Mouse (Mus musculus) small intestine, adult 2 months (tissue): ENCODE data around the gene Cdc73. TPM values are rescaled to one million over a fixed set of nuclear protein-coding genes. Genes with fewer than 3 reads are reported as not detected.
"Not testable (repeated sequence)": the region's sequence is repeated elsewhere in the genome, so short reads cannot be mapped to it uniquely, and the experiment has no call there.

Experiments used
- H3K27ac ChIP-seq: fragments of 200-500 bp; 2 replicates; pipeline ENCODE4 v1.5.1; 2012; ENCODE audit warnings: low read depth, low read length, control low read depth, inconsistent platforms; ENCODE audit not compliant: insufficient read depth
- H3K27me3 ChIP-seq: fragments of 200-500 bp; 2 replicates; pipeline ENCODE4 v1.6.1; 2012; ENCODE audit warnings: mild to moderate bottlenecking, moderate library complexity, low read length, inconsistent platforms; ENCODE audit not compliant: control insufficient read depth, insufficient read depth
- H3K36me3 ChIP-seq: fragments of 200-500 bp; 2 replicates; pipeline ENCODE4 v1.6.1; 2012; ENCODE audit warnings: mild to moderate bottlenecking, low read length, control low read depth, inconsistent platforms; ENCODE audit not compliant: control insufficient read depth, insufficient read depth
- H3K4me1 ChIP-seq: fragments of 200-500 bp; 2 replicates; pipeline ENCODE4 v1.6.1; 2012; ENCODE audit warnings: low read length, inconsistent platforms, mixed read lengths; ENCODE audit not compliant: control insufficient read depth, insufficient read depth, insufficient read length
- H3K4me3 ChIP-seq: fragments of 200-500 bp; 2 replicates; pipeline ENCODE4 v1.5.1; 2012; ENCODE audit warnings: low read depth, mild to moderate bottlenecking, control low read depth, inconsistent platforms, low read length, moderate library complexity
- CTCF ChIP-seq: fragments of 200-500 bp; IDR thresholded peaks from 2 replicates; pipeline ENCODE4 v1.5.1; 2012; ENCODE audit warnings: low read depth, mild to moderate bottlenecking, control low read depth, inconsistent platforms, low read length, moderate library complexity, mixed read lengths; ENCODE audit not compliant: insufficient replicate concordance, insufficient read length; ENCODE audit errors: extremely low read depth
- POLR2A ChIP-seq: fragments of 200-500 bp; IDR thresholded peaks from 2 replicates; pipeline ENCODE4 v1.6.1; 2012; ENCODE audit warnings: low read depth, mild to moderate bottlenecking, control low read depth, inconsistent platforms, low read length, moderate library complexity
- WGBS: fragments of 180-500 bp; shearing (Covaris S2); methylation state at CpG from one replicate; pipeline ENCODE4 v1.1.7; 2018; 5-methylcytosine and 5-hydroxymethylcytosine counted together
- polyA plus RNA-seq: library from polyadenylated mRNA; depleted of rRNA; stranded (reverse); fragments of >200 nt; gene quantifications from 2 replicates; pipeline ENCODE4 v1.2.3, GENCODE M21; 2012

Gene Cdc73
- polyA plus RNA-seq, 1 experiment = 0.44 TPM

GRCm38 (mm10) chr1:143675734-143676361, 26.8 kb downstream of the Cdc73 start:
- WGBS = 90% methylated on average over 4 of the region's 4 CpGs
- H3K27ac ChIP-seq = no peak overlapping the region
- no peaks in the 10 kb centered on the region for H3K4me1 ChIP-seq
- TF ChIP-seq POLR2A = no peak
- no peak for TF ChIP-seq CTCF
- H3K27me3 ChIP-seq = no peaks in the 10 kb centered on the region
- H3K4me3 ChIP-seq = no peak overlapping the region
- H3K36me3 ChIP-seq = peaks cover 22% of the 10 kb centered on the region

DNA sequence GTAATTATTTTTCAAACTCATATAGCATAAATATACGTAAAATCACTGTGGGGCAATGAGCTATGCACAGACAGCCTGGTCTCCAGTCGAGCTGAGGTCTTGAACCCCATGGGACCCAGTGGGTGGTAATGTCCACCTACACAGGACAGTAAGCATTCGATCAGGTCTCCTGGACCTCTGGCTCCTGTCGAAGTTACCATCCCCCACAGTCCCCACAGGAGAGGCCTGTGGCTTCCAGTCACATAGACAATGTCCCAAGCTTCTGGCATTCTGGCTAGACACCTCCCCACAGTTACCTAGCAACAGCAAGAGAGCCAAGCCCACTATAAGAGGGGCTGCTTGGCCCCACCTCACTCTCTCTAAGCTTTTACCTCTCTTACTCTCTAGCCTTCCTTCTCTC, 37.9 kb downstream of the Cdc73 start:
- whole genome bisulfite sequencing = 93% methylated on average over 4 of the region's 4 CpGs
- not testable (repeated sequence) for H3K27ac ChIP-seq

DNA sequence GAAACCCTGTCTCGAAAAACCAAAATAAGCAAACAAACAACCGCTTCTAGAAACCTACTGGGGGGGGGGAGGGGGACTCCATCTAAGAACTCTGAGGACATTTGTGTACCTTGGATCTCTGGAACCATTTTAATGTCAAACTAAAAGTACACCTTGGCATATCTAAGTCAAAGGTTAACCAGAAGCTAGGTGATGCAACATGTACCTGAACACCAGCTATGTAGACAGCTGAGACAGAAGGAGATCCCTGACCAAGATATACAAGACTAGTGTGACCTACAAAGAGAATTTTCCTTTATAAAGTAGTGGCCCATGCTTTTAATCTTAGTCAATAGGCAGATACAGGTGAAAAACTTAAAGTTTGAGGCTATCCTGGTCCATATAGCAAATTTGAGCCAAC, 39.5 kb downstream of the Cdc73 start:
- no peak for TF ChIP-seq CTCF
- TF ChIP-seq POLR2A = no peak
- H3K4me1 ChIP-seq = no peaks in the 10 kb centered on the region
- no peak overlapping the region for H3K4me3 ChIP-seq
- WGBS = 85% methylated on average over 2 of the region's 2 CpGs
- no peak overlapping the region for H3K27ac ChIP-seq
- peaks cover 12% of the 10 kb centered on the region for H3K36me3 ChIP-seq
- H3K27me3 ChIP-seq = no peaks in the 10 kb centered on the region

More for the DNA sequence above, 37.9 kb downstream of the Cdc73 start:
- H3K36me3 ChIP-seq = peaks cover 14% of the 10 kb centered on the region
- not testable (repeated sequence) for H3K27me3 ChIP-seq, H3K4me3 ChIP-seq, H3K4me1 ChIP-seq

DNA sequence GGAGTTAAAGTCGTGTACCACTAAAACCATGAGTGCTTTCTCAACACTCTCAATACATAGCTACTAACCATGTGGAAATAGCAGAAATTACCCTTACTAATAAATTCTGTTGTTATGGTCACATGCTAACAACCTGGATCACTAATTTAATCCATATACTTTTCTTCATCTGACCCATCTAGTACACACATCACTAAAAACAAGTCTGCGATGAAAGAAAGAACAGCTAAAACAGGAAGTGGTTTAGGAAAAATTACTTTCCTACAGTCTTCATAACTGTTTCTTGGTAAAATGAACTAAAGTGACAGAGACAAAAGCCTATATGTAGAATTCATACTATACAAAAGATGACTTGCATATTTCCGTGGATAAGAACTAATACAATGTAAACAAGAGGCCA, 49.0 kb downstream of the Cdc73 start:
- H3K27ac ChIP-seq = no peak overlapping the region
- H3K4me1 ChIP-seq = no peaks in the 10 kb centered on the region
- WGBS = 72% methylated on average over 3 of the region's 3 CpGs
- no peak overlapping the region for H3K4me3 ChIP-seq
- TF ChIP-seq CTCF (no peak), POLR2A (no peak)
- H3K36me3 ChIP-seq = peaks cover 13% of the 10 kb centered on the region
- no peaks in the 10 kb centered on the region for H3K27me3 ChIP-seq

DNA sequence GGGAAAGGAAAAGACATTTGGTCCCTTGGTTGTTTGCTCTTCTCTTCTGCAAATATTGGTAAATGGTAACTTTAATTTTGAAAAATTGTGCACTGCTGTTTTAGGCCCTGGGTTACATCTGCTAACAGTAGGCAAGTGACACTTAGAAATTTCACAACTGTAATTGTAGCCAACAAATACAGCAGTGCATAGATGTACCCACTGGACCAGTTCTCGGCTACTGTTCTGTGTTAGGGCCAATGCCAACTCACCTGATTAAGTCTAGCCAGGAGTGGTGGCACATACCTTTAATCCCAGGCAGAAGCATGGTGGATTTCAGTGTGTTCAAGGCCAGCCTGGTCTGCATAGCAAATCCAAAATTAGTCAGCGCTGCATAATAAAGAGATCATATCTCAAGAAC, 52.4 kb downstream of the Cdc73 start:
- Histone ChIP-seq H3K4me1 (no peaks in the 10 kb centered on the region), H3K4me3 (no peak overlapping the region), H3K27ac (no peak overlapping the region), H3K36me3 (peaks cover 11% of the 10 kb centered on the region), H3K27me3 (no peaks in the 10 kb centered on the region)
- WGBS = 84% methylated on average over 2 of the region's 2 CpGs
- TF ChIP-seq POLR2A (no peak), CTCF (no peak)

GRCm38 (mm10) chr1:143646219-143646618, 56.5 kb downstream of the Cdc73 start:
- TF ChIP-seq CTCF = no peak
- no peak for TF ChIP-seq POLR2A

GRCm38 (mm10) chr1:143645386-143645785, 57.3 kb downstream of the Cdc73 start:
- Histone ChIP-seq H3K4me1 (no peaks in the 10 kb centered on the region), H3K27ac (no peak overlapping the region), H3K4me3 (no peak overlapping the region), H3K27me3 (no peaks in the 10 kb centered on the region), H3K36me3 (peaks cover 5% of the 10 kb centered on the region)
- WGBS = 64% methylated on average over 4 of the region's 4 CpGs
- TF ChIP-seq POLR2A (no peak), CTCF (no peak)

More at GRCm38 (mm10) chr1:143646219-143646618, 56.5 kb downstream of the Cdc73 start:
- Histone ChIP-seq H3K4me3 (no peak overlapping the region), H3K4me1 (no peaks in the 10 kb centered on the region), H3K27me3 (no peaks in the 10 kb centered on the region), H3K36me3 (peaks cover 6% of the 10 kb centered on the region), H3K27ac (no peak overlapping the region)
- 91% methylated on average over 4 of the region's 4 CpGs for WGBS
